Mouse (Mus musculus): Measurements from ENCODE around the gene Acp7. TPM values are rescaled to one million over a fixed set of nuclear protein-coding genes. Genes with fewer than 3 reads are reported as not detected.
A peak's percentile ranks its signal among the peaks of the same experiment; 100 is the strongest.

Acp7 gene
- total and polyA plus RNA-seq, 2 experiments from 2014 or later = 0.56 to 1.2 TPM

- no peak overlapping the region for H3K9ac ChIP-seq (replicated peaks; ENCODE audit: low read length)
- no peaks in the 10 kb centered on the region for H3K27me3 ChIP-seq (ENCODE audit: insufficient read depth, low read length)
- H3K27ac ChIP-seq = no peak overlapping the region
- DNase-seq (ENCODE audit: low spot score) (no peak), ATAC-seq (no peak)
- no peak overlapping the region for H3K4me3 ChIP-seq (ENCODE audit: low read length)
- H3K4me1 ChIP-seq (ENCODE audit: insufficient read depth, low read length) = peaks cover 14% of the 10 kb centered on the region; the same call in 1 of the 2 replicates
- 90% methylated on average over 9 of the region's 9 CpGs for WGBS
- no peaks in the 10 kb centered on the region for H3K9me3 ChIP-seq (ENCODE audit: low read length)
- no peaks in the 10 kb centered on the region for H3K36me3 ChIP-seq (ENCODE audit: insufficient read depth, low read length)
- TF ChIP-seq CTCF (IDR thresholded peaks at IDR 0.05; ENCODE audit: low read depth) = no peak
- no peak overlapping the region for H3K4me2 ChIP-seq (ENCODE audit: low read depth, low read length)
Measured at GRCm38 (mm10) chr7:28577826-28578542, 53.1 kb downstream of the Acp7 start.

- H3K4me1 ChIP-seq (ENCODE audit: insufficient read depth, low read length) = peaks cover 14% of the 10 kb centered on the region; the same call in 1 of the 2 replicates
- DNase-seq (ENCODE audit: low spot score) = peak; percentile 63
- H3K36me3 ChIP-seq (ENCODE audit: insufficient read depth, low read length) = no peaks in the 10 kb centered on the region
- no peak overlapping the region for H3K27ac ChIP-seq
- no peaks in the 10 kb centered on the region for H3K9me3 ChIP-seq (ENCODE audit: low read length)
- no peak overlapping the region for H3K4me2 ChIP-seq (ENCODE audit: low read depth, low read length)
- TF ChIP-seq CTCF (IDR thresholded peaks at IDR 0.05; ENCODE audit: low read depth) = no peak
- WGBS = 60% methylated on average over 4 of the region's 5 CpGs
- peak; percentile 77 for ATAC-seq
- no peak overlapping the region for H3K4me3 ChIP-seq (ENCODE audit: low read length)
- H3K9ac ChIP-seq (replicated peaks; ENCODE audit: low read length) = no peak overlapping the region
- no peaks in the 10 kb centered on the region for H3K27me3 ChIP-seq (ENCODE audit: insufficient read depth, low read length)
Measured at GRCm38 (mm10) chr7:28576271-28576914, 54.7 kb downstream of the Acp7 start.

GRCm38 (mm10) chr7:28575597-28575996 lies 55.5 kb downstream of the Acp7 start:
- ATAC-seq (no peak), DNase-seq (ENCODE audit: low spot score) (no peak)
- Histone ChIP-seq H3K9ac (replicated peaks; ENCODE audit: low read length) (no peak overlapping the region), H3K9me3 (ENCODE audit: low read length) (no peaks in the 10 kb centered on the region), H3K4me2 (ENCODE audit: low read depth, low read length) (no peak overlapping the region), H3K36me3 (ENCODE audit: insufficient read depth, low read length) (no peaks in the 10 kb centered on the region), H3K4me1 (ENCODE audit: insufficient read depth, low read length) (peaks cover 20% of the 10 kb centered on the region), H3K4me3 (ENCODE audit: low read length) (no peak overlapping the region), H3K27me3 (ENCODE audit: insufficient read depth, low read length) (no peaks in the 10 kb centered on the region), H3K27ac (no peak overlapping the region)
- no peak for TF ChIP-seq CTCF (IDR thresholded peaks at IDR 0.05; ENCODE audit: low read depth)
- 92% methylated on average over 11 of the region's 11 CpGs for WGBS

GRCm38 (mm10) chr7:28573236-28573635 lies 57.9 kb downstream of the Acp7 start:
- Histone ChIP-seq H3K4me2 (ENCODE audit: low read depth, low read length) (no peak overlapping the region), H3K27ac (no peak overlapping the region), H3K27me3 (ENCODE audit: insufficient read depth, low read length) (no peaks in the 10 kb centered on the region), H3K4me3 (ENCODE audit: low read length) (no peak overlapping the region), H3K9me3 (ENCODE audit: low read length) (no peaks in the 10 kb centered on the region), H3K9ac (replicated peaks; ENCODE audit: low read length) (no peak overlapping the region), H3K4me1 (ENCODE audit: insufficient read depth, low read length) (peaks cover 29% of the 10 kb centered on the region), H3K36me3 (ENCODE audit: insufficient read depth, low read length) (no peaks in the 10 kb centered on the region)
- DNase-seq (ENCODE audit: low spot score) (no peak), ATAC-seq (no peak)
- no peak for TF ChIP-seq CTCF (IDR thresholded peaks at IDR 0.05; ENCODE audit: low read depth)
- WGBS = 92% methylated on average over 3 of the region's 3 CpGs

- Histone ChIP-seq H3K27me3 (ENCODE audit: insufficient read depth, low read length) (no peaks in the 10 kb centered on the region), H3K4me1 (ENCODE audit: insufficient read depth, low read length) (peaks cover 27% of the 10 kb centered on the region), H3K9ac (replicated peaks; ENCODE audit: low read length) (no peak overlapping the region), H3K4me3 (ENCODE audit: low read length) (no peak overlapping the region), H3K4me2 (ENCODE audit: low read depth, low read length) (no peak overlapping the region), H3K9me3 (ENCODE audit: low read length) (no peaks in the 10 kb centered on the region), H3K36me3 (ENCODE audit: insufficient read depth, low read length) (peaks cover 3% of the 10 kb centered on the region; the same call in 1 of the 2 replicates), H3K27ac (no peak overlapping the region)
- DNase-seq (ENCODE audit: low spot score) = no peak
- no peak for ATAC-seq
- TF ChIP-seq CTCF (IDR thresholded peaks at IDR 0.05; ENCODE audit: low read depth) = no peak
- 84% methylated on average over 5 of the region's 5 CpGs for WGBS
Measured at GRCm38 (mm10) chr7:28572689-28573088, 58.4 kb downstream of the Acp7 start.

- no peak for TF ChIP-seq CTCF (IDR thresholded peaks at IDR 0.05; ENCODE audit: low read depth)
- Histone ChIP-seq H3K4me2 (ENCODE audit: low read depth, low read length) (no peak overlapping the region), H3K9me3 (ENCODE audit: low read length) (no peaks in the 10 kb centered on the region), H3K27ac (peak overlapping the region; percentile 56; the same call in 1 of the 2 replicates), H3K27me3 (ENCODE audit: insufficient read depth, low read length) (no peaks in the 10 kb centered on the region), H3K9ac (replicated peaks; ENCODE audit: low read length) (no peak overlapping the region), H3K4me3 (ENCODE audit: low read length) (no peak overlapping the region), H3K4me1 (ENCODE audit: insufficient read depth, low read length) (peaks cover 15% of the 10 kb centered on the region), H3K36me3 (ENCODE audit: insufficient read depth, low read length) (peaks cover 11% of the 10 kb centered on the region)
- DNase-seq (ENCODE audit: low spot score) (peak; percentile 65), ATAC-seq (no peak)
- WGBS = 39% methylated on average over 5 of the region's 5 CpGs
Measured at GRCm38 (mm10) chr7:28570982-28571682, 60.0 kb downstream of the Acp7 start.
